Mouse (Mus musculus): ENCODE data around the gene Fam171a2. TPM values are rescaled to one million over a fixed set of nuclear protein-coding genes. Genes with fewer than 3 reads are reported as not detected.

The Fam171a2 gene
- polyA plus RNA-seq, 1 experiment: 22.8 TPM

GRCm38 (mm10) chr11:102399610-102400072 is 47.8 kb downstream of the Fam171a2 start:
- 6% methylated on average over 33 of the region's 34 CpGs for WGBS
- Histone ChIP-seq H3K4me1 (ENCODE audit: control insufficient read depth, insufficient read depth, low read length) (no peaks in the 10 kb centered on the region), H3K4me3 (replicated peaks; ENCODE audit: extremely low read depth, low read depth, low read length) (no peak overlapping the region)
- no peak for DNase-seq
- no peak for TF ChIP-seq POLR2A (IDR thresholded peaks at IDR 0.05; ENCODE audit: borderline replicate concordance, extremely low read depth, low read depth, low read length)
- no peak for TF ChIP-seq CTCF (IDR thresholded peaks at IDR 0.05; ENCODE audit: insufficient read depth, low read length)

DNA sequence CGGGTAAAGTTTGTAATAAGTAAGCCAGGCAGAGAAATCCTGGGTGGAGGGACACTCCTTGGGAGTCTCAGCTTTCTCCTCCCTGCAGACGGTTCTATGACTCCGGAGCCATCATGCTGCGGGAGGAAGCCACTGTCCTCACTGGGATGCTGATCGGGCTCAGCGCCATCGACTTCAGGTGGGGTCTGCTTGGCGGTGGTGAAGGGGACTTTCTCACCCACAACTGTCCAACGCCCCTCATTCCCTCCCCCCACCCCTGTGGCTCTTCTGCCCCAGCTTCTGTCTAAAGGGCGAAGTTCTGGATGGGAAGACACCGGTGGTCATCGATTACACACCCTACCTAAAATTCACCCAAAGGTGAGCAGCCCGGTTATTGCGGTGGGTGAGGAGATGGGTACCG is 48.4 kb downstream of the Fam171a2 start:
- no peaks in the 10 kb centered on the region for H3K4me1 ChIP-seq (ENCODE audit: control insufficient read depth, insufficient read depth, low read length)
- no peak for TF ChIP-seq POLR2A (IDR thresholded peaks at IDR 0.05; ENCODE audit: borderline replicate concordance, extremely low read depth, low read depth, low read length)
- no peak for TF ChIP-seq CTCF (IDR thresholded peaks at IDR 0.05; ENCODE audit: insufficient read depth, low read length)

GRCm38 (mm10) chr11:102398007-102398825 is 49.3 kb downstream of the Fam171a2 start:
- no peak for DNase-seq
- TF ChIP-seq POLR2A (IDR thresholded peaks at IDR 0.05; ENCODE audit: borderline replicate concordance, extremely low read depth, low read depth, low read length) (no peak), CTCF (IDR thresholded peaks at IDR 0.05; ENCODE audit: insufficient read depth, low read length) (no peak)
- H3K4me3 ChIP-seq (replicated peaks; ENCODE audit: extremely low read depth, low read depth, low read length): no peak overlapping the region
- 69% methylated on average over 20 of the region's 20 CpGs for WGBS
- no peaks in the 10 kb centered on the region for H3K4me1 ChIP-seq (ENCODE audit: control insufficient read depth, insufficient read depth, low read length)

More for the DNA sequence above, 48.4 kb downstream of the Fam171a2 start:
- no peak overlapping the region for H3K4me3 ChIP-seq (replicated peaks; ENCODE audit: extremely low read depth, low read depth, low read length)
- DNase-seq: no peak
- WGBS: 21% methylated on average over 15 of the region's 15 CpGs

- DNase-seq: no peak
- H3K4me1 ChIP-seq (ENCODE audit: control insufficient read depth, insufficient read depth, low read length): no peaks in the 10 kb centered on the region
- WGBS: 69% methylated on average over 7 of the region's 7 CpGs
- no peak overlapping the region for H3K4me3 ChIP-seq (replicated peaks; ENCODE audit: extremely low read depth, low read depth, low read length)
- TF ChIP-seq CTCF (IDR thresholded peaks at IDR 0.05; ENCODE audit: insufficient read depth, low read length) (no peak), POLR2A (IDR thresholded peaks at IDR 0.05; ENCODE audit: borderline replicate concordance, extremely low read depth, low read depth, low read length) (no peak)
Measured at GRCm38 (mm10) chr11:102396671-102397141, 50.8 kb downstream of the Fam171a2 start.

- no peak for DNase-seq
- 48% methylated on average over 6 of the region's 6 CpGs for WGBS
- TF ChIP-seq POLR2A (IDR thresholded peaks at IDR 0.05; ENCODE audit: borderline replicate concordance, extremely low read depth, low read depth, low read length): no peak
- TF ChIP-seq CTCF (IDR thresholded peaks at IDR 0.05; ENCODE audit: insufficient read depth, low read length): no peak
- Histone ChIP-seq H3K4me3 (replicated peaks; ENCODE audit: extremely low read depth, low read depth, low read length) (no peak overlapping the region), H3K4me1 (ENCODE audit: control insufficient read depth, insufficient read depth, low read length) (no peaks in the 10 kb centered on the region)
Measured at GRCm38 (mm10) chr11:102396263-102396662, 51.2 kb downstream of the Fam171a2 start.

DNA sequence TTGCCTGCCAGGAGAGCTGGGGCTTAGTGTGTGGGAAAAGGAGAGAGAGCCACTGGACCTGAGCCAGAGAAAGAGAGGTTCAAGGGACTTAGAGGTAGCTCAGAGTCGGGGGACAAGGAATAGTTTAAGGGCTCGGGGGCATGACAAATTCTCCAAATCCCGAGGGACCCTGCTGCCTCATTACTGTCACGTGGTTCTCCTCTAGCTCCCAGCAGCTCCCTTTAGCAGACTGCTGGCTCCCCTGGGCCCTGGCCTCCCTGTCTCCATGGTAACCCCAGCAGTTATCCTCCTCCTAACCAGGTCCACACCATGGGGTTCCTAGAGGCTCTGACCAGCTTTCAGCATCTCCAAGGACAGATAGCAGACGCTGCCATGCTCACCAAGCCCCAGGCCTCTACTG is 52.2 kb downstream of the Fam171a2 start:
- Histone ChIP-seq H3K4me3 (replicated peaks; ENCODE audit: extremely low read depth, low read depth, low read length) (no peak overlapping the region), H3K4me1 (ENCODE audit: control insufficient read depth, insufficient read depth, low read length) (no peaks in the 10 kb centered on the region)
- TF ChIP-seq CTCF (IDR thresholded peaks at IDR 0.05; ENCODE audit: insufficient read depth, low read length): no peak
- TF ChIP-seq POLR2A (IDR thresholded peaks at IDR 0.05; ENCODE audit: borderline replicate concordance, extremely low read depth, low read depth, low read length): no peak
- no peak for DNase-seq
- WGBS: 15% methylated on average over 5 of the region's 5 CpGs

DNA sequence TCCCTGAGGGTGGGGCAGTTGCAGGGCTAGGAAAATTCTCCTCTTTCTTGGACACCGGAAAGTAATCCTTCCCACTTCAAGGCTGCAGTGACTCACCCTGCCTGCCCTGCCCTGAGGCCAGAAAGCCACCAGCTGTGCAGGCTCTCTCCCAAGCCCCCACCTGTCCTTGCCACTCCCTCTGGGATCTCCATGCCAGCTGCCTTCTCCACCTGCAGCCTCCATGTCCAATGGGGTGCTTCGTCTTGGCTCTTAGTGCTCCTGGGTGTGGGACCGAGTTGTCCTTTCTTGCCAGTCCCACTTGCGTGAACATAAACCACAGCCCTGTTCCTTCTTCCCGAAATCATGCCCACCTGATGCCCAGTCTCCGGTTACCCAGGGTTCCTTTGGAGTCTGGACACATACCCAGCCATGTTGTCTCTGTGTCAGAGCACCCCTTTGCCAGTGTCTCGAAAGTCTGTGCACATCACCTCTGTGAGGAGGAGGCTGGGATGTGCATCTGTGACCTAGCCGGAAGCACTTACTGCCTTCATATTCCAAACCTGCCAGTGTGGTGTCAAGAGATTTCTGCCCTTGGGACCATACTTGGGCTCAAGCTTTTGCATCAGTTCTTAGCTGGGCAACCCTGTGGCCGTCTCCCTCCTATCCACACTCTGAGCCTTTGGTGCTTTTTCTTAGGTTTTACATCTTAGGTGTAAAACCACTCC is 52.9 kb downstream of the Fam171a2 start:
- H3K4me3 ChIP-seq (replicated peaks; ENCODE audit: extremely low read depth, low read depth, low read length): no peak overlapping the region
- no peaks in the 10 kb centered on the region for H3K4me1 ChIP-seq (ENCODE audit: control insufficient read depth, insufficient read depth, low read length)
- no peak for TF ChIP-seq POLR2A (IDR thresholded peaks at IDR 0.05; ENCODE audit: borderline replicate concordance, extremely low read depth, low read depth, low read length)
- no peak for TF ChIP-seq CTCF (IDR thresholded peaks at IDR 0.05; ENCODE audit: insufficient read depth, low read length)
- 77% methylated on average over 9 of the region's 9 CpGs for WGBS
- no peak for DNase-seq

GRCm38 (mm10) chr11:102393719-102394420 is 53.6 kb downstream of the Fam171a2 start:
- TF ChIP-seq CTCF (IDR thresholded peaks at IDR 0.05; ENCODE audit: insufficient read depth, low read length) (no peak), POLR2A (IDR thresholded peaks at IDR 0.05; ENCODE audit: borderline replicate concordance, extremely low read depth, low read depth, low read length) (no peak)
- no peak for DNase-seq
- WGBS: 6% methylated on average over 17 of the region's 17 CpGs
- no peaks in the 10 kb centered on the region for H3K4me1 ChIP-seq (ENCODE audit: control insufficient read depth, insufficient read depth, low read length)
- peak overlapping the region; percentile 7 for H3K4me3 ChIP-seq (replicated peaks; ENCODE audit: extremely low read depth, low read depth, low read length)

- WGBS: 1% methylated on average over 34 of the region's 34 CpGs
- TF ChIP-seq POLR2A (IDR thresholded peaks at IDR 0.05; ENCODE audit: borderline replicate concordance, extremely low read depth, low read depth, low read length) (no peak), CTCF (IDR thresholded peaks at IDR 0.05; ENCODE audit: insufficient read depth, low read length) (no peak)
- Histone ChIP-seq H3K4me3 (replicated peaks; ENCODE audit: extremely low read depth, low read depth, low read length) (peak within 1 kb of the TSS; percentile 33), H3K4me1 (ENCODE audit: control insufficient read depth, insufficient read depth, low read length) (no peaks in the 10 kb centered on the region)
- DNase-seq: peak; percentile 70
Measured at GRCm38 (mm10) chr11:102393238-102393634, 54.2 kb downstream of the Fam171a2 start, which contains the start of gene Rundc3a. Gene Rundc3a, plus strand, starts transcription at chr11:102393403.
